ENCODE assay signal across 8 mouse cellular contexts in the genomic region with DNA sequence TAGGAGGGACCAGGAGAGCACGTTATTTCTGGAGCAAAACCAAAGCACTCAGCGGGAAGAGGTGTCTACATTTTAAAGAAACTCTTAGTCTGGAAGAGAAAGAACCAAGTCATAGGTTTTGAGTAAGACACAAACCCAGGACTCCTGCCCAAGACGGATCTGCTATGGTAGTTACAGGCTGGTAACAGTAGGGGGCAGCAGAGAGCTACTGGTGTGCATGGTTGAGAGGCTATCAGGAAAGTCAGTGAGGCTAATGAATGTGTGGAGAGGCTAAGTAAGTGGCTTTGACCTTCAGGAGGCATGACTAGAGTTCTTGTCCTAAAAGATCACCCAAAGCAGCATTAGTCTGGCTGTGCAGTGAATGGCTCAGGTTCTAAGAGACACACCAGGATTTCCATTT. TPM values are rescaled to one million over a fixed set of nuclear protein-coding genes. Genes with fewer than 3 reads are reported as not detected.
A peak's percentile ranks its signal among the peaks of the same experiment; 100 is the strongest.
DNase-seq lines count a peak whose midpoint lies in the region; ATAC-seq and TF ChIP-seq lines count a peak whose summit lies in the region.

No protein-coding gene starts in this region.

- TF ChIP-seq CTCF in liver, adult 2 months (IDR thresholded peaks at IDR 0.05; ENCODE audit: low read depth, low read length) = peak; percentile 73

- no peaks in the 10 kb centered on the region for H3K36me3 ChIP-seq in liver, adult 2 months (ENCODE audit: control insufficient read depth, insufficient read depth, low read length)

- H3K9ac ChIP-seq in liver, adult 2 months (ENCODE audit: low read depth, low read length) = no peak overlapping the region

- no peaks in the 10 kb centered on the region for H3K4me1 ChIP-seq in liver, adult 2 months (ENCODE audit: control insufficient read depth, insufficient read depth, low read length)

- no peak overlapping the region for H3K27ac ChIP-seq in liver, adult 2 months (replicated peaks; ENCODE audit: insufficient read depth, low read depth, low read length)

- no peak overlapping the region for H3K4me3 ChIP-seq in liver, adult 2 months (ENCODE audit: insufficient read depth, low read depth, low read length)

- 3% methylated on average over 3 of the region's 3 CpGs for WGBS in liver, adult 2 months

- ATAC-seq in activated CD4-positive, CD25-positive, alpha-beta regulatory T cell, adult 4 months = no peak

- H3K79me2 ChIP-seq in liver, adult 2 months (ENCODE audit: control insufficient read depth, insufficient read depth, low read length) = no peaks in the 10 kb centered on the region

- DNase-seq in 3T3-L1 (ENCODE audit: low read depth, low spot score) (peak; percentile 64), MEL-GATA-1-ER (ENCODE audit: extremely low read depth, low read depth) (peak; percentile 11)
- DNase-seq in cerebellum, adult 18-20 months = peak; percentile 79 to 86
- DNase-seq in frontal cortex, postnatal 25 days (ENCODE audit: low spot score in 2 of 2) = peak; percentile 29 to 67
- peak; percentile 70 for DNase-seq in kidney, postnatal 10 days
- DNase-seq in liver, adult 2 months (ENCODE audit: extremely low read depth, low read depth, low spot score) = peak; percentile 45
- peak; percentile 73 to 87 for DNase-seq in right cerebral cortex, adult 2 months (ENCODE audit: low spot score in 2 of 2)

- no peak for TF ChIP-seq POLR2A in liver, adult 2 months (IDR thresholded peaks at IDR 0.05; ENCODE audit: extremely low read depth, insufficient read depth, low read length)

- no peaks in the 10 kb centered on the region for H3K27me3 ChIP-seq in liver, adult 2 months (ENCODE audit: control insufficient read depth, insufficient read depth, low read length)

RNA-seq across cellular contexts. Expression of a gene that starts 37.0 kb away (rescaled TPM):
- 20.1 and 23.0 TPM in 2 replicates for total RNA-seq in liver, adult 2 months (2014; rRNA removed)
- polyA plus RNA-seq in liver, adult 2 months (2012; rRNA removed) = 5.4 and 6.7 TPM in 2 replicates
- 1 to 10 TPM in 1 of 2 experiments, under 1 TPM in 1; 0.18 to 1.6 TPM for polyA plus RNA-seq in activated CD4-positive, CD25-positive, alpha-beta regulatory T cell, adult 4 months (2017; shearing (Covaris generic))

RNA-seq across cellular contexts. Expression of a gene that starts 40.3 kb away (rescaled TPM):
- not detected in 2 replicates for total RNA-seq in liver, adult 2 months (2014; rRNA removed)
- not detected in 2 replicates for polyA plus RNA-seq in liver, adult 2 months (2012; rRNA removed)
- polyA plus RNA-seq in activated CD4-positive, CD25-positive, alpha-beta regulatory T cell, adult 4 months (2017; shearing (Covaris generic)) = not detected

Comparison
In these comparisons a context has a peak if more than half of its experiments do, and no peak if none do; other contexts are left out.
1. DNase-seq: peak in every context shown above with its lines; median percentile 82 in cerebellum, adult 18-20 months; 80 in right cerebral cortex, adult 2 months; 70 in kidney, postnatal 10 days; 64 in 3T3-L1; 48 in frontal cortex, postnatal 25 days; 45 in liver, adult 2 months; 11 in MEL-GATA-1-ER.